Mouse (Mus musculus): ENCODE measurements at regions not wholly inside any gene's neighbourhood (a gene's known extent, or its start where the extent isn't known, plus 50 kb on each side); places are given as distances from the start of the nearest gene placed in this dataset.
"Not testable (repeated sequence)": the region's sequence is repeated elsewhere in the genome, so short reads cannot be mapped to it uniquely, and the experiment has no call there.

DNA sequence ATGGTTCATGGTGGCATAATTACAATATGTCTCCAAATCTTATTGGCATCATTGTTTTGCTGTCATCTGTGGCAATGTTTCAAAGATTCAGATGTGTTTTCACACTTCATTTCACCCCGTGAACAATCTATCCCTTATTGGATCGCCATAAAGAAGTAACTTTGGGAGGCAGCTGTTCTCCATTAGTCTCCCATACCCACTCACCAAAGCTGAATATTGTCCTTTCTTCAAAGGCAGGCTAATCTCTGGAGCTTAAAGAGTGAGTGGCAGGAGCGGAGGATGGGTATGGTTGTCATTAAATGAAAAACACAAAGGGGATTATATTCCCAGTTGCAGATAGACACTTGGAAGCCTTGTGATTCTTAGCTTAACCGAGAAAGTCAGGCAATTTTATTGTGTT is 2660.3 kb upstream of the Gm12353 start:
- no peaks in the 10 kb centered on the region for H3K27me3 ChIP-seq
- POLR2A ChIA-PET: no interaction called here
- ATAC-seq: no peak
- CTCF ChIA-PET: interaction anchor here (1.1 kb wide), 1 partner anchor 10 kb away, joined by 3 read pairs; no protein-coding TSS in a partner anchor
- no peak for DNase-seq (ENCODE audit: low read depth, low spot score)
- TF ChIP-seq CTCF (IDR thresholded peaks at IDR 0.05): no peak
- in situ Hi-C loops (cut with MboI; ENCODE audit: low pct_unique_long_range_greater_than_20kb): no loop called here

DNA sequence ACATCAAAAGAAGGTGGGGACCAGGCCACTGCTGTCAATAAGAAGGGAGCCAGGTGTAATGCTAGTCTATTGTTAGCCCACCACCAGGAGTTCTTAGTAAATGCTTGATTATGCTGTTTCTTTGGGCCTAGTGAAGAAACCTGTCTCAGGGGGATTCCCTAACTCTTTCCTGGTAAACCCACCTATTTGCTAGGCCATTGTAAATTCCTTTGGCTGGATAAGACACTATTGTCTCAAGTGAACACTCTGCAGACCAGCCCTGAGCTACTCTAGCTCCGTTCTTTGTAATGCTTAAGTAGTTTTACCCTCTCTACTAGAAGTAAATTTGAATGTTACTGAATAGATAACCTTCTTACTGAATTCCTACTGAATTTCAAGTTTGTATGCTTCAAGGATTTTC is 2650.7 kb upstream of the Gm12353 start:
- POLR2A ChIA-PET; ATAC-seq; H3K27me3 ChIP-seq; in situ Hi-C loops (cut with MboI; ENCODE audit: low pct_unique_long_range_greater_than_20kb); DNase-seq (ENCODE audit: low read depth, low spot score): not testable (repeated sequence)
- CTCF ChIA-PET: interaction anchor here (1.1 kb wide), 1 partner anchor 10 kb away, joined by 3 read pairs; no protein-coding TSS in a partner anchor

DNA sequence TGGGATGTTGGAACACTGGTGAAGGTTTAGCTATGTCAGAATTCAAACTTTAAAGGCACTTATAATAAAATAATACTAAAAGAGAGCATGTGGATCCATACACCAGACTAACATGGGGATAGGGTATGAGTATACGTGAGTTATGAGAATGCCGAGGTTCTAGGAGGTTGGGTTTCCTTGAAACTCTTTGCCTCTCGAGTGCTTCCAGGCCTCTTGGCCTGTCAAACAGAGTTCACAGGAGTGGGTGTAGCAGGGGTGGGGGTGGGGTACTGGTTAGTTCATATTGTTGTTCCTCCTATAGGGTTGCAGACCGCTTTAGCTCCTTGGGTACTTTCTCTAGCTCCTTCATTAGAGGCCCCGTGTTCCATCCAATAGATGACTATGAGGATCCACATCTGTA is 2650.3 kb upstream of the Gm12353 start:
- ATAC-seq; POLR2A ChIA-PET; H3K27me3 ChIP-seq; DNase-seq (ENCODE audit: low read depth, low spot score); in situ Hi-C loops (cut with MboI; ENCODE audit: low pct_unique_long_range_greater_than_20kb): not testable (repeated sequence)
- CTCF ChIA-PET: interaction anchor here (1.1 kb wide), 1 partner anchor 10 kb away, joined by 3 read pairs; no protein-coding TSS in a partner anchor

DNA sequence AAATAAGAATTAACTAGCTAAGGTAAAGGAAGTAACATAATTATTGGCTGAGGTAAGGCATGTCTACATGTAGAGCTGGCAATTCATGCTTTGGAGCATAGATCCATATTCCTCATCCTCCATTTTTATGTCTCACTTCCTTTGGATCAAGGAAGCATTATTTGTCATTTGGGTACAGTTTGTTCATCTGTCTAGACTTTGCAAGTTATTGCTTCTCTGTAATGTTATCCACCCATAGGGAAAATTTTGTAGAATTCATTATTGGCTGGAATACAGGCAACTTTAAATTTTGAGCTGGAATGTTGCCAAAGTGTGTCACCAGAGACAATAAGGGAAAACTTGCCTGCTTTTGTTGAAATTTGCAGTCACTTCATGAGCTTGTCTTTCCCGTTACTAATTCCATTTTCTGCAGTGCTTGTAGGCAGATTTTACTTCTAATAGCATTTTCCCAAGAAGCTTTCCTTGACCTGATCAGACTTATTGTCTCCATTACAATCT is 2623.5 kb upstream of the Gm12353 start:
- H3K27me3 ChIP-seq: no peaks in the 10 kb centered on the region
- DNase-seq (ENCODE audit: low read depth, low spot score): no peak
- in situ Hi-C loops (cut with MboI; ENCODE audit: low pct_unique_long_range_greater_than_20kb): no loop called here
- no peak for ATAC-seq
- TF ChIP-seq CTCF (IDR thresholded peaks at IDR 0.05): no peak
- ChIA-PET CTCF (no interaction called here), POLR2A (no interaction called here)

DNA sequence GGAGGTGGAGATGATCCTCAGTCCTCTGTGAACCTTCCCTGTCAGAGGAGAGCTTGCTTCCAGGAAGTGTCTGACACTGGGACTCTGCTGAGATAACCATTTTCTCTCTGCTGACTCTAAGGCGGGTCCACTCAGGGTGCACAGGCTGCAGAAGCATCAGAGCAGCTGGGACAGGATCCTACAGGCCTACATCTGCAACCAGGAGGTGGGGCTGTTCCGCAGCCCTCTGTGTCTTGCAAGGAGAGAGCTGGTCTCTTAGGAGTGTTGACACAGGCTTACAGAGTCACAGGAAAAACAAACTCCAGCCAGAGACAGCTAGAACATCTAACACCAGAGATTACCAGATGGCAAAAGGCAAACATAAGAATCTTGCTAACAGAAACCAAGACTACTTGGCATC is 2578.6 kb upstream of the Gm12353 start:
- in situ Hi-C loops (cut with MboI; ENCODE audit: low pct_unique_long_range_greater_than_20kb): no loop called here
- peak; percentile 9 for TF ChIP-seq CTCF (IDR thresholded peaks at IDR 0.05)
- no peak for ATAC-seq
- ChIA-PET CTCF (no interaction called here), POLR2A (no interaction called here)
- no peaks in the 10 kb centered on the region for H3K27me3 ChIP-seq
- no peak for DNase-seq (ENCODE audit: low read depth, low spot score)
